Mouse (Mus musculus): ENCODE data around the gene Olfr361.

- TF ChIP-seq CTCF (IDR thresholded peaks at IDR 0.05; ENCODE audit: low read depth) (no peak), EP300 (IDR thresholded peaks at IDR 0.05; ENCODE audit: low read depth) (no peak)
Measured at GRCm38 (mm10) chr2:37065446-37065845, 23.6 kb downstream of the Olfr361 start, which contains the start of gene Olfr360.

All from liver, embryonic 14.5 days (tissue).